Mouse (Mus musculus): ENCODE measurements around the gene Slc7a5.
A peak's percentile ranks its signal among the peaks of the same experiment; 100 is the strongest.

Slc7a5 gene

DNA sequence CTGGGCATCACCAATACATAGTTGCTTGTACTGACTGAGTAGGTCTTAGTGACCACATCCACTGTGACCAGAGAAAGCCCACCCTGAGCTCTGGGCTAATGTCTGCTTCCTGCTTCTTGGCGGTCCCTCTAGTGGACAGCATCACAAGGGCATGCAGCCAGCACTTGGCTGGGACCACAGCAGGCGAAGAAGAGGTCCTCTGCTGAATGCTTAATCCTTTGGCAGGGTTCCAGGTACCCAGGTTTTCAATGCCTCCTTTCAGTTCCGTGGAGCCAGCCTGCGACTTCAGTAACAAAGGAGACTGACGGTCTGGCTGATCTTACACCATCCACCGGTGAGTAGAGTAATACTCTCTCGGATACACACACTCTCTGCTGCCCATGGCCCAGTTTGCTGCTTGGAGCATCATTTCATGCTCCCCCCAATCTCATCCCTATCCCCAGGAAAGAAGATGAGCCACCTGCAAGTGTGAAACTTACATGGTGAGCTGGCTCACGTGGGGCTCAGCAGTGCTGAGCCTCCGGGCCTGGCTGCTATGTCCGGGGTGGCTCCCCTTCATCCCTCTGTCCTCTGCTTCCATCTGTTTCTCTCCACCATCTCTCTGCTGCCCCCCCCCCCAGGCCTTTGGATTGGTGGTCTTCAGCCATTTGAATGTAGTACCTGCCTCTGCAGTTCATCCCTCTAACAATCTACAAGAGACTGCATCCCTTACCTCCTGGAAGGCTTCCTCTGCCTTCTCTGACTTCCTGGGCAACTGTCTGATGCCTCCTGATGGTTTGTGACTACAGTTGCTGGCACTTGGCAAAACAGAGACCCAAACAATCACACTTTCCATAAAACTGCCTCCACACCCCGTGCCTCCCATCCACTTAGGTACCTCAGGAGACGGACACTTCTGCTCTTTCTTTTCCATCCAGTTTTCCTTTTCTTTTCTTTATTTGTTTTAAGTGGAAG lies 28.1 kb upstream of the Slc7a5 start:
- DNase-seq: peak; percentile 75

DNA sequence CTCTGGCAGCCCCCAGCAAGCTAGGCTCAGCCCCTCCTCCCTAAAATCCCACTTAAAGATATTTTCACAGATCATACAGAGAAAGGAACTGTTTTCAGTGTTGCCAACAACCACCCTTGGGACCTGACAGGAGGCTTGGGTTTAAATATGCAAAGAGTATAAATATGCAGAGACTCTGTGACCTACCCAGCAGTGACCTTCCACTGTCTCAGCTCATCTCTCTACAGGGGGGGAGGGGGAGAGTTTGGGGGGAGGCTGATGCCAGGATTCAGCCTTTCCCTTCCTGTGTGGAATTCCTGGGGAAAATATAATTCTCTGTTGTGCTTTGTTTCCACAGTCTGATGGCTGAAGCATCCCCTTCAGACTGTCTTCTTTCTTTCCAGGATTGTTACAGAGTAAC lies 27.4 kb upstream of the Slc7a5 start:
- DNase-seq: no peak

DNA sequence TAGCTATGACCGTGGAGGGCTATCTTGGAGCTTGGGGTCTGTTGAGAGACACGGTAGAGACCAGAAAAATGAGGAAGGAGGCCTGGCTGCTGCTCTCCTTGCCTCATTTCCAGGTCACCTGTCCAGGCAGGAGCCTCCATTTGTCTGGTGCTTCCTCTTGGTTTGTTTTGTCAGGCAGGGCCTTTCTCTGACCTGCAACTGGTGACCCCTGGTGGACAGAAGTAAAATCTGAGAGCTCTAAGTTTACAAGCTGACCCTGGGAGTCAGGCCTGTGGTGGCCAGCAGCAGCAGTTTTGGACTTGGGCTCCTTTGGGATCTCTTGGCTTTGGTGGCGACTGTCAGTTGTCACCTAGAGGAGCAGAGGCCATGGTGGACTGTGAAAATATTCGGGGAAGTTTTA lies 27.0 kb upstream of the Slc7a5 start:
- DNase-seq: no peak

DNA sequence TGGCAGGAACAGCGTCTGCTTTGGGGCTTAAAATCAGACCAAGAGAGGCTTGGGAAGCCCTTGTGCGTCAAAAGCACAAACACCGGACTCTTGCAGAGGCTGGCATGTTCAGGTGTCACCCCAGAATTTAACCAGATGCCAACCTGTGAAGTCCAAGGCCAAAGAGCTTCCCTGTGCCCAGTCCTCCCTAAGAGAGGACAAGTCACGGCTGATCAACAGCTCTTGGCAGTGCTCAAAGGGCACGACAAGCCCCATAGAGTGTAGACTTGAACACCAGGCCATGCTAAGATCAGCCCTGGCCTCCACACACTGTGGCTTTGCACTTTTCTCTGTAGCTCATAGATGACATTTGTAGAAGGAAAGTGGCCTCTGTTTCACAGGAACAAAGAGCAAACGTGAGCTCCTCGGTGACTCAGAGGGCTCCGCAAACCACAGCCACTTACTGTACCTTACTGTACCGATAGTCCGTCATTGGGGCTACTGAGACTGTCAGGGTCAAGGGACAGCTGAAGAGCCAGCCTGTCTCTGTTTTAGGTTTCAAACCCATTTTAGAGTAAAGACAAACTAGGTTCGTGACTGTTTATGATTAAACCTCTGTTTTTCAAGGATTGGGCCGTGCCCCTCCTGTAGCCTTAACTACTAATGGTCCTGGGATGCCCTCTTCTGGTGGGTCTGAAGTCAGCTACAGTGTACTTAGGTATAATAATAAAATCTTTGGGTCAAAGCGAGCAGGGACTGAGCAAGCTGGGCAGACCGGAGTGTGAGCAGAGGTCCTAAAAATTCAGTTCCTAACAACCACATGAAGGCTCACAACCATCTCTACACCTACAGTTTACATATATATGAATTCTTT lies 25.4 kb upstream of the Slc7a5 start:
- no peak for DNase-seq

GRCm38 (mm10) chr8:121932026-121932667 lies 24.7 kb upstream of the Slc7a5 start:
- DNase-seq: no peak

GRCm38 (mm10) chr8:121931571-121931970 lies 24.1 kb upstream of the Slc7a5 start:
- DNase-seq: no peak

DNA sequence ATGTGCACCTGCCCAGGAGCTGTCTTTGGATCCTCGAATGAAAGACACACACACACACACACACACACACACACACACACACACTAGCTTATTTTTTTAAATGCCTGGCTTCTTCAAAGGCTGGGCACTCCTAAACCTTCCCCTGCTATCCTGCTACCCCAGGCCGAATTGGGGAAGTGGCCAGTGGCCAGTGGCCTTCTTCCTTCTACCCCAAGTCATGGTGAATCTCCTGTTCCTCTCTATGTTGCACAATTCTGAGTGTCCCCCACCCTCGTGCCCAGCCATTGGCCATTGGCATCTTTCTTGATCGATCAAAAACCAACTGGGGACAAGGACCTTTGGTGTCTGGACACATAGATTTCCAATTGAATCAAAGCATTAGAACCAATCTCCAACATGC lies 22.6 kb upstream of the Slc7a5 start:
- DNase-seq: no peak

DNA sequence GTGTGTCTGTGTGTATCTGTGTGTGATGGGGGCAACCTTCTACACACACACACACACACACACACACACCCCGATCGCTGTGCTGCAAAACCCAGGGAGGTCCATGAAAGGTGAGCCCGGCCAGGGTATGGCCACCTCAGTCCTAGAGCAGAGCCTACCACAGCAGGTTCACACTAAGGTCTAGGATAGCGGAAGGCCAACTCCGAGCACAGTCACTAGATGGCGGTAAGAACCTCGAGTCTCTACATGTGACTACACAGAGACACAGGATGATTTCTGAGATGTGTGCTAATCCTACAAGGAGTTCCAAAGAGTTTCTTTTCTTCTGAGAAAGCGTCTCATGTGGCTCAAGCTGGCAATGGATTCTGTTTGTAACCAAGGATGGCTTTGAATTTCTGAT lies 19.8 kb upstream of the Slc7a5 start:
- DNase-seq: no peak

- DNase-seq: no peak
Measured at GRCm38 (mm10) chr8:121926266-121926665, 18.8 kb upstream of the Slc7a5 start.

DNA sequence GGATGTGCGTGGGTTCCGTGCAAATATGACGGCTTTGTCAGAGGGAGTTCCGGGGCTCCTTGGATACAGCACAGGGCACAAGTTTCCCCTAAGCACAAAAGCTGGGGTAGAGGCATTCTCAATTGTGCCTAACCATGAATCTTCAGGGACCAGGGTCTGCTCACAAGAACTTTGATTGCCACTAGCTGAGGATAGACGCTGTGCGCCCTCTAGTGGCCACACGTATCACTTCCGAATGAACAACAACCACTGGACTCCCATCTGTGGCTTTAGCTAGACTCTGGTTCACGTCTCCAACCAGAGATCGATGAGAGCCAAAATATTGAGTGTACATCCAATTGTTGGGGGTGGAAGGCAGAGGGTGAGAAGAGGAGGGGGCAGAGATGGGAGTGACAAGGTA lies 18.1 kb upstream of the Slc7a5 start:
- peak; percentile 67 for DNase-seq

- DNase-seq: no peak
Measured at GRCm38 (mm10) chr8:121924681-121925080, 17.2 kb upstream of the Slc7a5 start.

DNA sequence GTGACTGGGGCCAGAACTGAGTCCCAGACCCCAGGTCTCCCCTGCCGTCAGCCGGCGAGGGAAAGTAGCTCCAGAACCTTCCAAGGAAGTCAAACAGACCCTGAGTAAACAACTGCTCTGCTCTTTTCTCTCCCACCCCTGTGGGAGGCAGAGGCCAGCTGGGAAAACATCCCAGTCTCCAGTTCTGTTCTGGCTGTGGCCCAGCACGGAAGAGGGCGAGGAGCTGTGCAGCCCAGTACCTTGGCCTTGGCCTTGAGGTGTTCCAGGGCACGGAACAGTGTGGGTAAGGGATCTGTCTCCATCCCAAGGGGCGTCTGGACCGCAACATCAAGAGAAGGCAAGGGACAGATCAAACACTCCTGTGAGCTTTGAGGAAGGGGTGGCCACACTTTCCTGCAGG lies 14.6 kb upstream of the Slc7a5 start:
- DNase-seq: no peak

DNA sequence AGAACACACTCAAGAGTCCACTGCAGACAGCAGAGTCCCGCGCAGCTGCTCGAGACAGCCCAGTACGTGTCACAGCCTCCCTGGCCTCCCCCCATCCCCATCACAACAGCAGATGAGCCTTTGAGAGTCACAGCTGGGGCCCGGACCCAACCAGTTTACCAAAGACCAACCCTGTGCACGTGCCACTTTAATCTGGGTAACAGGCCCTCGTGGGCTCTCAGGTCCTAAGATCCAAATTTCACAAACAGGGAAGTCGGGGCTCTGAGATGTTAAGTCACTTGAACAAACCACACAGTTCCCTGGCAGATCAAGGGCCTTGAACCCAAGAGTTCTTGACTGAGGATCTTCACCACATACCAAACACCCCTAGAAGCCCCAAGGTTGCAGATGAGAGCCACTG lies 14.1 kb upstream of the Slc7a5 start:
- no peak for DNase-seq

GRCm38 (mm10) chr8:121919731-121920130 lies 12.2 kb upstream of the Slc7a5 start:
- DNase-seq: no peak

DNA sequence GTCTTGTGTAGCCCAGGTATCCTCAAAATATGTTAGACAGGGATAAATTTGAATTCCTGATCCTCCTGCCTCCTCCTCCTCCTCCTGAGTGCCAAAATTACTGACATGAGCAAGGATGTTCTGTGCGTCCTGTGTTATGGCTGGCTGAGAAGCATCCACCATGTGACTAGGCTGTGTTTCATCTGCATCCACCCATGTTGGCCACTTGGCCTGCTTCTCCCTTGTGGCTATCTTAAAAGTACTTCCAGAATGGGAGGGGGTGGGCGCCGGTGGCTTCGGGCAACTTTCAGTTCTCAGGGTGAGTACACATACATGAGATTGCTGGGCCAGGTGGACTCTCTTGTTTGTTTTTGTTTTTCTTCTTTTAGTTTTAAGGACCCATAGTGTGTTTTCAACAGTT lies 11.7 kb upstream of the Slc7a5 start:
- no peak for DNase-seq

DNA sequence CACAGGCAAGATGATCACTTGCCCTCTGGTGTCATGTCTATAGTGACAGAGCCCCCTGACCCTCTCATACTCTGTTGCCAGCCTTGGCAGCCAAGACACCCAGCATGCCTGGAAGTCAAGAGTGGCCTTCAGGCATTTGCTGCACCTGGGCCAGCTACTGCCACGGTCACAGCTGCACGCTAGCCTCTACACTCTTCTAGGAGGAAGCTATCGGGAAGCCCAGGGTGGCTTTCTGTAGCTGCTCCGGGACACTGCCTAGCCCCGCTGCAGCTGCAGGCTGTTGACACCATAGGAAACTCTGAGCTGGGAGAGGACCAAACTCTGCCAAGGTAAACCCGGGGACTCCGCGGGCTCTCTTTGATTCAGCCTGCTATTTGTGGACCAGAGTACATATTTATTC lies 5.9 kb upstream of the Slc7a5 start:
- no peak for DNase-seq

GRCm38 (mm10) chr8:121912831-121913230 lies 5.3 kb upstream of the Slc7a5 start:
- DNase-seq: no peak

- no peak for DNase-seq
Measured at GRCm38 (mm10) chr8:121911987-121912386, 4.5 kb upstream of the Slc7a5 start.

GRCm38 (mm10) chr8:121911400-121911799 lies 3.9 kb upstream of the Slc7a5 start:
- DNase-seq: no peak

GRCm38 (mm10) chr8:121909663-121910062 lies 2.2 kb upstream of the Slc7a5 start:
- DNase-seq: peak; percentile 77

GRCm38 (mm10) chr8:121909148-121909541 lies 1.7 kb upstream of the Slc7a5 start:
- DNase-seq: no peak

GRCm38 (mm10) chr8:121908378-121909147 lies 1.1 kb upstream of the Slc7a5 start:
- DNase-seq: no peak
